Mouse (Mus musculus) large intestine, adult 2 months (tissue): ENCODE data around the gene 2310022B05Rik. TPM values are rescaled to one million over a fixed set of nuclear protein-coding genes. Genes with fewer than 3 reads are reported as not detected.

ENCODE experiments used
- DNase-seq: peaks from one replicate; pipeline ENCODE4 v3.0.0-alpha.2; 2012; ENCODE audit warnings: low read depth, low spot score
- WGBS: fragments of 180-500 bp; shearing (Covaris S2); methylation state at CpG from one replicate; pipeline ENCODE4 v1.1.7; 2018; 5-methylcytosine and 5-hydroxymethylcytosine counted together
- polyA plus RNA-seq: library from polyadenylated mRNA; depleted of rRNA; stranded (reverse); fragments of >200 nt; gene quantifications from 2 replicates; pipeline ENCODE4 v1.2.3, GENCODE M21; 2012

2310022B05Rik gene
- polyA plus RNA-seq, 1 experiment: 25.1 TPM

- 53% methylated on average over 4 of the region's 4 CpGs for whole genome bisulfite sequencing
- no peak for DNase-seq
Measured at GRCm38 (mm10) chr8:124663874-124664230, 683 bp upstream of the 2310022B05Rik start.

GRCm38 (mm10) chr8:124662446-124663111 lies 590 bp downstream of the 2310022B05Rik start:
- no peak for DNase-seq
- under 1% methylated on average over 49 of the region's 49 CpGs for WGBS

DNA sequence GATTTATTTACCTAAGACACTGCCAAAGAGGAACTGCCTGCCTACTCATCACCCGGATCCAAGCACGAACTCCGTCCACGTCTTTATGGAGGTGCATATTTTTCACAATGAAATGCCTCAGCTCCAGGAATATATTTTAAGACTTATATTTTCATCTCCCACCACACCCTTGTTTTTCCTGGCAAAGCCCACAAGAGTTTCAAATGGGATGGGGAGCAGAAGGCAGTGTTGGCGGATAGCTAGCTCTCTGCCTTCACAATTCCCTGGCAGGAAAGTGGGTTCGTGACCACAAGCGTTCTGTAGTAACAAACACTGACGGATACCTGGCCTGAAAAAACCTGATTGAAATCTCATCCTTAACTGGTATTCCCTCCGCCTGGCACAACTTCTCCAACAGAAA lies 1.4 kb downstream of the 2310022B05Rik start:
- WGBS: 11% methylated on average over 9 of the region's 9 CpGs
- DNase-seq: no peak

GRCm38 (mm10) chr8:124658415-124658814 lies 4.8 kb downstream of the 2310022B05Rik start:
- no peak for DNase-seq
- 16% methylated on average over 2 of the region's 2 CpGs for WGBS

GRCm38 (mm10) chr8:124657961-124658360 lies 5.2 kb downstream of the 2310022B05Rik start:
- 66% methylated on average over 7 of the region's 7 CpGs for WGBS
- no peak for DNase-seq

DNA sequence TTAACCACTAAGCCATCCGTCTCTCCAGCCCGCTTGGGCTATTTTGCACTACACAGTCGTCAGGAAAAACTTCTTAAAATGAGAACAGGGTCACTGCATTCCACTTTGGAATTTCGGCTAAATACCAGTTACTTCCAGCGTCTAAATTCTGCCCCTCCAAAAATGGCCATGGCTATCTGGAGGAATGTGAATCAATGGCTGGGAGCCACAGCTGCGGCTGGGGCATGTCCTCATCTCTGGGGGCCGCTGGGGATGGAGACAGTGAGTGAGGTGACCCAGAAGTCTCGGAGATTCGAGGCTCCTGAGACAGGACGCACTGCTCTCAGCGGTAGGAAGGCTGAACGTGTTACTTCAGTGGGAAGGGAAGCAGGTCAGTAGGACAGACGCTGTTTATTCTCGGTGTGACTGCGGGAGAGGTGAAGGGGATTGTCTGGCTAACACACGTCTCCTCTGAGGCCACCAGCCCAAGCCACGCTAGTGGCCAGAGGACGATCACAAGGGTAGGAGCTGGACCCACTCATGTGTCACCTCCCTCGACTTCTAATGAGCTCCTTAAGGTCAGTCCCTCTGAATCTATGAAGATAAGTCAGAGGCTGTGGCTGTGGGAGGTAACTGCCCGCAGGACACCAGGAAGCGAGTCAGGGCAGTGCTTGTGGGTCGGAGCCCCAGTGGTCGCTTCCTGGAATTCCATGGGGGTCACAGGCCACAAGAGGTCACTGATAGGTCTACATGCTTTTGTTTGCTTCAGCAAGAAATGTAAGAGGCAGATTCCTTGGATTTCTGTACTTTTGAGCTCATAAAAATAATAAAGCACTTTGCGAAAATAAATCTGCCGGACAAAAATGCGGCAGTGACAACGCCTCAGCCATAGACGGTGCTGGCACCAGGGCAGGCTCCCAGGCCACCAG lies 9.3 kb downstream of the 2310022B05Rik start:
- no peak for DNase-seq
- 73% methylated on average over 28 of the region's 28 CpGs for WGBS

DNA sequence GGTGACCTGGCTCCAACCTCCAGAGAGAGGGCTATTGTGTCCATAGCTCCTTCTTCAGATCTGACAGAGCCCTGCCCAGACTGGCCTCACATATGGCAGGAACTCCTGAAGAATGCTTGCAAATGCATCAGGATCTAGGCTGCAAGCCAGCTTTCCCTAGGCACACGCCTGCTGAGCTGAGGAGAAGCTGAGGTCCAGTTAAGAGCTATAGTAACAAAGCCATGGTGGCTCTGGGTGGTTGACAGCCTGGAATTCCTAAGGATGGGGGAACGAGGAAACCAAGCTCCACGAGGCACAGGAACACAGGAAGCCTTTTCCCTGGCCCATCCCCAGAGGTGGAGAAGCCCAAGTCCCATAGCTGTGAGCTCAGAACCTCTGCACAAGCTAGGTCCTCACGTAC lies 10.6 kb downstream of the 2310022B05Rik start:
- WGBS: 20% methylated on average over 4 of the region's 4 CpGs
- DNase-seq: no peak

DNA sequence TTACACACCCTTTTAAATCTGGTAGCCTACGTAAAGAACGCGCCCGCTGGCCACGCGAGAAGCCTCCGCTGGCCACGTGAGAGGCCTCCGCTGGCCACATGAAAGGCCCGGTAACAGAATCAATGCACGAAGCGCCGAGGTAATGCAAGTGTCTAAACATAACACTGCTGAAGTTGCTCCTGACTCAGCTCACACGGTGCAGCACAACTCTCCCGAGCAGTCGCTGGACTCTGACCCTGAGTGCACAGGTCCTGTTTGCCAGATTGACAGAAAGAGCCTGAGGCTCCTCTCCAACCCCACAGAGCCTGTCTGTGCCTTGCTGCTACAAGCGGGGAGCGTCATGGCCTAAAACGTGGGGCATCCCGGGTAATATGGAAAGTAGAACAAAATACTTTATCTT lies 11.4 kb downstream of the 2310022B05Rik start:
- no peak for DNase-seq
- WGBS: 63% methylated on average over 20 of the region's 20 CpGs

DNA sequence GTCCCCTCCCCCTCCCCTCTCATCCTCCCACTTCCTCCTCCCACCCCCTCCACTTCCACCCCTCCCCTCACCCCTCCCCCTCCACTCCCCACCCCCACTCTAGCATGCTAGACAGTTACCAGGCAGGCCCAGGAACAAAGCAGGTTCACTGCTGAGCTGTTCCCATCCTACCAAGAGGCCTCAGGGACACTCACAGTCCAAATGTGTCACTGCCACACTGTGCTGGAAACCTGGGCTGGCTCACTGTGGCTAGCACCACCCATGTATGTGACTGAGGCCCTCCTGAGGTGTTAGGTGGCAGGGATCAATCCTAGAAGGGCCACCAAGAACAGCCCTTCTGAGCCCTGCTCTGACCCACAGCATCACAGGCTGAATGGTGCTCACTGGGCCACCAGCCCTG lies 14.9 kb downstream of the 2310022B05Rik start:
- no peak for DNase-seq

GRCm38 (mm10) chr8:124643540-124644339 lies 19.4 kb downstream of the 2310022B05Rik start:
- 32% methylated on average over 18 of the region's 18 CpGs for WGBS
- DNase-seq: no peak

- DNase-seq: no peak
- 88% methylated on average over 8 of the region's 8 CpGs for WGBS
Measured at GRCm38 (mm10) chr8:124641599-124641998, 21.6 kb downstream of the 2310022B05Rik start.

- no peak for DNase-seq
- WGBS: 63% methylated on average over 8 of the region's 8 CpGs
Measured at GRCm38 (mm10) chr8:124635247-124635502, 28.0 kb downstream of the 2310022B05Rik start.

GRCm38 (mm10) chr8:124634411-124635246 lies 28.5 kb downstream of the 2310022B05Rik start:
- DNase-seq: no peak
- WGBS: 80% methylated on average over 13 of the region's 13 CpGs

- WGBS: 68% methylated on average over 14 of the region's 14 CpGs
- DNase-seq: no peak
Measured at GRCm38 (mm10) chr8:124633001-124633703, 30.0 kb downstream of the 2310022B05Rik start.

DNA sequence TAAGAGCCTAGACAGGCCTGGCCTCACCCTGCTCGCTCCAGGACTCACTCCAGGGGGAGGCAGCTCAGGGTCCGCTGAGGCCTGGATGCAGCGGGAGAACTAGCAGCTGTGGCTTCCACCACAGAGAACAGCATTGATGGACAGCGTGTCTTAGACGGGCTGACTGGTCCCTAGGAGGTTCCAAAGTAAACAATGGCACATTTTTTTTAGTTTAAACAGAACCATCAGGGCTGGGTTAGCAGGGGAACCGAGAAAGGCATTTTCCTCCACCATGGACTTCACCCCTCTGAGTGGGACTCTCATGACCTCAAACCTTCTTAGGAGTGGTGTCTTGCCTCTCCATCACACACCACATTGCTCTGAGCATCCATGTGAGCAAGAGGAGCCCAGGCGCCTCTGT lies 31.2 kb downstream of the 2310022B05Rik start:
- 31% methylated on average over 7 of the region's 7 CpGs for WGBS
- DNase-seq: no peak

- WGBS: 72% methylated on average over 4 of the region's 4 CpGs
Measured at GRCm38 (mm10) chr8:124630891-124631290, 32.3 kb downstream of the 2310022B05Rik start.

GRCm38 (mm10) chr8:124630489-124630888 lies 32.7 kb downstream of the 2310022B05Rik start:
- no peak for DNase-seq
- 67% methylated on average over 6 of the region's 6 CpGs for WGBS

More at GRCm38 (mm10) chr8:124630891-124631290, 32.3 kb downstream of the 2310022B05Rik start:
- no peak for DNase-seq

- WGBS: 91% methylated on average over 9 of the region's 9 CpGs
- no peak for DNase-seq
Measured at GRCm38 (mm10) chr8:124626251-124626650, 36.9 kb downstream of the 2310022B05Rik start.

DNA sequence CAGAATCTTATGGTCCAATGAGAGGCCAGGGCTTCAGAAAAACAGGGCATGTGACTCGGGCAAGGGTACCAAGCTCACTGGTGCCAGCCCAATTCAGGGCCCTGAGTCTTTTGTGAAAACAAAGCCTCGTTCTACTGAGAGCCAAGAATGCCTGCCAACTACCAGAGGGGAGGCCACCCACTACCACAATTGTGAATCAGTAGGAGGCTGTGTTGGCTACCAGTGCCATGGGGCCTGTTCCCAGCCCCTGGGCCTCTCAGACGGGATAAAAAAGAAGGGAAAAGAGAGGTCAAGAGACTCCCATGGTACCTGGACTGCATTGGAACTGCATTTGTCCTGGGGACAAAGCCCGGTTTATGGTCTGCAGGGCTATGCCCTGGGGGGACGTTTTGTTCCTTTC lies 41.9 kb downstream of the 2310022B05Rik start:
- no peak for DNase-seq
- WGBS: 70% methylated on average over 5 of the region's 5 CpGs
